Mouse (Mus musculus) left cerebral cortex, adult 8-10 months (tissue): ENCODE results near the gene Olfr1465. TPM values are rescaled to one million over a fixed set of nuclear protein-coding genes. Genes with fewer than 3 reads are reported as not detected.

ENCODE experiments used
- DNase-seq, 2 experiments: peaks; one replicate each; pipeline ENCODE4 v3.0.0; 2022; ENCODE audit warnings: low spot score in 2 of 2
- total RNA-seq, 4 experiments: library from RNA; stranded (reverse); gene quantifications; 2 replicates each; pipeline ENCODE4 v1.2.4; 2022

Olfr1465 gene
- total RNA-seq: not detected

DNA sequence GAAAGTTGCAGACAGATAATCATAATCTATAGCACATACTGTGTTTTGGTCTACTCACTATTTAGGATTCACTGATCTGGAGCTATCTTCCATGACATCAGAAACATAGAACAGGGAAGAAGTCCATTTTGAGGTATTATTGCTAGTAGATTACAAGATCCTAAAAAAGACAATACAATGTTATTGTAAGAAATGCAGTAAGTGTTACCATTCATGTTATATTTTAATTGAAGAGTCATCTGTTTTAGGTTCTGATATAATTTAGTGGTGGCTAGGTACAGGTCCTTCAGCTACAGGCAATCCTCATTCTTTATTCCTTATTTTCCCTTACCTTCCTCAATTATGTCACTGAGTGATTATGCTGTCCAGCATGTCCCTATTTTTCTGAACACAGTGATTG, at the start of gene Olfr1465:
Gene Olfr1465, minus strand, starts transcription at position 101 of the 400 bp plus-strand sequence.
- DNase-seq: no peak

DNA sequence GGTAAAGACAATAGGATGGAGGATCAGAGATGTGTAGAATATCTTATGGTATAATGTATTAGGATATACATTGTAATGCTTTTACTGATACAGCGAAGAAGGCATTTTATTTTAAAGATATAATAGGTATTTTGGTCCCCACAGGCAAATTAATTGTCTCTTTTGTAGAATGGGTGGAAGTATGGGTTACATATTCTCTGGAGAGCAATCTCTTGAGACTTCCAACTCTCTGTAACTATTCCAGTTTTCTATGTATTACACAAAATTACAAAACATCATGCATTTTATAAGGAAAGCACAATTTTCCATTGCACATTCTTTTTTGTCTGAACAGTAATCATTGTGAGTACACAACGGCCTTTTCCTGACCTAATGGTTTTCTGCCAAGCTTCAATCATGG, 46.6 kb upstream of the Olfr1465 start, which contains the start of gene Olfr1467:
Gene Olfr1467, plus strand, starts transcription at position 301 of the 400 bp plus-strand sequence.
- DNase-seq: no peak

DNA sequence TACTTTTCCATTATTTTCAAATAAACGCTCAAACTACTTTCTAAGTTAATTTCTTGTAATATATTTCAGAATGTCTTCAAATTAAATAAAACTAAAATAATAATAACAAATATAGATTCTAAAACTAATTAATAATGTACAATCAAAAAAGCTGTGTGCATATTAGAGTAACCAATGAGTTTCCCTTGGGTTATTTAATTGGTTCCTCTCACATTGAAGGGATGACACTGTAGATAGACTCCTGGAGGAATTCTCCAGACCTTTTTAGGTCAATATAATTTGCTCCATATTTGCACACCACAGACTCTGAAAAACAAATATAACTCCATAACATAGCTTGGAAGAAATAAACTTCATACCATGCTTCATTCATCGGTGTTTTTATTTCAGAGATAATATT, 23.2 kb upstream of the Olfr1465 start, which contains the start of gene Olfr1466:
Gene Olfr1466, plus strand, starts transcription at position 301 of the 400 bp plus-strand sequence.
- DNase-seq: no peak

Other genes with a start within 250 kb of the Olfr1465 start
- not detected for gene Olfr1457, start 217.7 kb downstream of the Olfr1465 start, total RNA-seq
- gene Olfr1458, start 208.8 kb downstream of the Olfr1465 start, total RNA-seq: not detected
- gene Olfr1459, start 166.0 kb downstream of the Olfr1465 start, total RNA-seq: under 1 TPM; 0.11 to 0.37 (median 0.17) TPM
- gene Olfr1461, start 152.5 kb downstream of the Olfr1465 start, total RNA-seq: not detected
- not detected for gene Olfr1462, start 129.8 kb downstream of the Olfr1465 start, total RNA-seq
- not detected for gene Olfr1463, start 84.2 kb downstream of the Olfr1465 start, total RNA-seq
- gene Olfr1466, start 23.3 kb upstream of the Olfr1465 start, total RNA-seq: not detected
- gene Olfr1467, start 46.7 kb upstream of the Olfr1465 start, total RNA-seq: not detected
- not detected for gene Olfr1469, start 92.3 kb upstream of the Olfr1465 start, total RNA-seq
- gene Olfr1471, start 127.9 kb upstream of the Olfr1465 start, total RNA-seq: not detected
- not detected for gene Olfr1472, start 140.5 kb upstream of the Olfr1465 start, total RNA-seq
- not detected for gene Olfr1474, start 154.0 kb upstream of the Olfr1465 start, total RNA-seq
- not detected for gene Olfr1475, start 164.7 kb upstream of the Olfr1465 start, total RNA-seq
- not detected for gene Olfr1477, start 185.0 kb upstream of the Olfr1465 start, total RNA-seq
- gene Olfr1480, start 212.4 kb upstream of the Olfr1465 start, total RNA-seq: not detected